Mouse (Mus musculus): ENCODE results near the gene Ssb. TPM values are rescaled to one million over a fixed set of nuclear protein-coding genes. Genes with fewer than 3 reads are reported as not detected.
A peak's percentile ranks its signal among the peaks of the same experiment; 100 is the strongest.

The Ssb gene
- polyA plus RNA-seq, 1 experiment from 2014 or later: 239 TPM

DNA sequence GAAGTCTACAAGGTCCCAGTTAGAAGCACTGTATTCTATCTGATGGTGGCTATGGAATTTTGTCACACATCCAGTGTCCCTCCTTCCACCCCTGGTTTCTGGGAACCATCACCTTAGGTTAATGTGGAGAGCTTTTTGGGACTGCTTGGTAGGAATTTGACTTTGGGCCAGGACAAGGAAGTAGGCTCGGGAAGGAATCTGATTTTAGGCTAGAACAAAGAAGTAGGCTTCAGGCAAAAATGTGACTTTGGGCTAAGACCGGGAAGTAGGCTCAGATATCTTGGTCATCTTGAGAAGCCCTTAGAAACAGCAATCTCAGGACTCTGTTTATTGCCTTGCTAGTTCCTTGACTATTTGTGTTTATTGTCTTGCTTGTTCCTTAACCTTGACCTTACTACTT is 27.6 kb downstream of the Ssb start:
- H3K36me3 ChIP-seq (ENCODE audit: control insufficient read depth, insufficient read depth, low read length): no peaks in the 10 kb centered on the region
- no peaks in the 10 kb centered on the region for H3K27me3 ChIP-seq (replicated peaks; ENCODE audit: control insufficient read depth, insufficient read depth, low read length)
- no peak overlapping the region for H3K9ac ChIP-seq (ENCODE audit: low read depth, low read length)
- H3K9me3 ChIP-seq (ENCODE audit: control insufficient read depth, low read length): no peaks in the 10 kb centered on the region
- H3K4me1 ChIP-seq (ENCODE audit: control insufficient read depth, insufficient read depth, low read depth, low read length): peaks cover 6% of the 10 kb centered on the region; the same call in 1 of the 2 replicates
- 83% methylated on average over 2 of the region's 2 CpGs for WGBS
- no peak overlapping the region for H3K4me2 ChIP-seq (ENCODE audit: low read length)
- ATAC-seq: no peak
- H3K4me3 ChIP-seq (ENCODE audit: low read length): no peak overlapping the region
- no peak overlapping the region for H3K27ac ChIP-seq (ENCODE audit: low read depth, low read length)

DNA sequence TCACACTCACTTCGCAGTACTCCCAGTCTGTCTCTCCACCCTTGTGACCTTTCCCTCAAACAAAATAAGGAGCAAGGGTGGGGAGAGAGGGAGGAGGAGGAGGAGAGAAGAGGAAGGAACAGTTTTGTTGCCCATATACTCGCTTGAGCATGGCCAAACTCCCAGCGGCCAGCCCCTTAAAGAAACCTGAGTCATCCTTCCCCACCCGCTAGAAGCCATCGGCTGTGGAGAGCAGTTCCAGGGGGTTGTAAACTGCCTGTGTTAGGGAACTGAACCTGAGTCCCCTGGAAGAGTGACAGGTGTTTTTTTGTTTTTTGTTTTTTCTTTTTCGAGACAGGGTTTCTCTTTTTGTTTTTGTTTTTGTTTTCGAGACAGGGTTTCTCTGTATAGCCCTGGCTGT is 29.5 kb downstream of the Ssb start:
- Histone ChIP-seq H3K4me3 (ENCODE audit: low read length) (no peak overlapping the region), H3K9me3 (ENCODE audit: control insufficient read depth, low read length) (no peaks in the 10 kb centered on the region), H3K27ac (ENCODE audit: low read depth, low read length) (no peak overlapping the region), H3K9ac (ENCODE audit: low read depth, low read length) (no peak overlapping the region), H3K36me3 (ENCODE audit: control insufficient read depth, insufficient read depth, low read length) (no peaks in the 10 kb centered on the region), H3K4me1 (ENCODE audit: control insufficient read depth, insufficient read depth, low read depth, low read length) (no peaks in the 10 kb centered on the region; the same call in 1 of the 2 replicates), H3K27me3 (replicated peaks; ENCODE audit: control insufficient read depth, insufficient read depth, low read length) (no peaks in the 10 kb centered on the region), H3K4me2 (ENCODE audit: low read length) (no peak overlapping the region)
- no peak for ATAC-seq
- 70% methylated on average over 7 of the region's 7 CpGs for WGBS

DNA sequence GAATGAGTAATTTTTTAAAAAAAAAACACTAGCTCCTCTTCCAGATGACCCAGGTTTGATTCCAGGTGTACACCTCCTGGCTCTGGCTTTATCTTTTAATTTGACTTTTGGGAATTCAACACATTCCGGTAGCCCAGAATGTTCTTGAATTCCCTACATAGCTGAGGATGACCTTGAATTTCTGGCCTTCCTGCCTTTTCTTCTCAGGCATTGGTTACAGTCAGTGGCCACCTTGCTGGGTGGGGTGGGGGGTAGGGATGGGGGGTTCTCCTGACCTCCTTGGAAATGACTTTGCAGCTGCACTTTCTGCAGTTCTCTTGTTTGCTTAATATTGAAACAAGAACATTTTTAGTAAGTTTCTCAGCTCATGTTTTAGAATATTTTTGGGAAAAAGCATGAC is 31.8 kb downstream of the Ssb start:
- no peak for ATAC-seq
- Histone ChIP-seq H3K4me1 (ENCODE audit: control insufficient read depth, insufficient read depth, low read depth, low read length) (no peaks in the 10 kb centered on the region), H3K9me3 (ENCODE audit: control insufficient read depth, low read length) (no peaks in the 10 kb centered on the region), H3K4me3 (ENCODE audit: low read length) (no peak overlapping the region), H3K36me3 (ENCODE audit: control insufficient read depth, insufficient read depth, low read length) (no peaks in the 10 kb centered on the region), H3K4me2 (ENCODE audit: low read length) (no peak overlapping the region), H3K9ac (ENCODE audit: low read depth, low read length) (no peak overlapping the region), H3K27ac (ENCODE audit: low read depth, low read length) (no peak overlapping the region), H3K27me3 (replicated peaks; ENCODE audit: control insufficient read depth, insufficient read depth, low read length) (no peaks in the 10 kb centered on the region)
- WGBS: 89% methylated on average over 1 of the region's 1 CpGs

DNA sequence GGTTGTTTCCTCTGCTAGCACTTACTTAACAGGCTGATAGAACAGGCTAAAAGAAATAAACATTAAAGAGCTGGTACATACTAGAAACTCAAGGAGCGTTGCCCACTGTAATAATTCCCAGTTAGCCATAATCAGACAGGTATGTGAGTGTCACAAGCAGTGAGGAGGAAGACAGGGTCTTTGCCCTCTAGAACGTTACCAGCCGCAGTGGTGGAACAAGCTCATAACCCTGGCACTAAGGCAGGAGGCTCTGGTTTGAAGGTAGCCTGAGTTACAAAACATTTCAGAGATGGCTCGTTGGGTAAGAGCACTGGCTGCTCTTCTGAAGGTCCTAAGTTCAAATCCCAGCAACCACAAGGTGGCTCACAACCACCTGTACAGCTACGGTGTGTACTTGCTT is 32.5 kb downstream of the Ssb start:
- Histone ChIP-seq H3K9ac (ENCODE audit: low read depth, low read length) (no peak overlapping the region), H3K27me3 (replicated peaks; ENCODE audit: control insufficient read depth, insufficient read depth, low read length) (no peaks in the 10 kb centered on the region), H3K27ac (ENCODE audit: low read depth, low read length) (no peak overlapping the region), H3K4me3 (ENCODE audit: low read length) (no peak overlapping the region), H3K36me3 (ENCODE audit: control insufficient read depth, insufficient read depth, low read length) (no peaks in the 10 kb centered on the region), H3K9me3 (ENCODE audit: control insufficient read depth, low read length) (no peaks in the 10 kb centered on the region), H3K4me1 (ENCODE audit: control insufficient read depth, insufficient read depth, low read depth, low read length) (peaks cover 6% of the 10 kb centered on the region), H3K4me2 (ENCODE audit: low read length) (no peak overlapping the region)
- 86% methylated on average over 5 of the region's 5 CpGs for WGBS
- no peak for ATAC-seq

DNA sequence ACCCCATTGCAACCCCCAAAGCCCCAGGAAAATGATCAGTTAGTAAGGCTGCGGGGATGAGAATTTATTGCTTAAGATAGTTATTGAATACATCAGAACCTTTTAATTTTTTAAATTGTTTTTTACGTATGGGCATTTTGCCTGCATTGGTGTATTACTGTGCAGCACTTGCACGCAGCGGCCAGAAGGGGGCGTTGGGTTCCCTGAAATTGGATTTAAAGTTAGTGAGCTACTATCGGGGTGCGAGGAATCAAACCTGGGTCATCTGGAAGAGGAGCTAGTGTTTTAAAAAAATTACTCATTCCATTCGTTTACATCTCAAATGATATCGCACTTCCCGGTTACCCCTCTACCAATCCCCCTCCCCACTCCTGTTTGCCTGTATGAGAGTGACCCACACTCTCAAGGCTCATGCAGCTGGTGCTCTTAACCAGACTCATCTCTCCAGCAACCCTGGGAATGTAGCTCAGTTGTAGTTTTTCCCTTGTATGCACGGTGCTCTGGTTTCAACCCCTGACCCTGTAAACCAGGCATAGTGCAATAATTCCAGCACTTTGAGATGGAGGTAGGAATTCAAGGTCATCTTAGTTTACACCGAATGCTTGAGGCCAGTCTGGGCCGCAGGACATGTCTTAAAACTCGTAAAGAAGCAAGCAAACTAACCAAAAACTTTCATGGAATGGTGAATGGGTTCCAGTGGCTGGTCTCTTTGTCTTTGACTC is 34.3 kb downstream of the Ssb start:
- 59% methylated on average over 14 of the region's 14 CpGs for WGBS
- Histone ChIP-seq H3K4me1 (ENCODE audit: control insufficient read depth, insufficient read depth, low read depth, low read length) (peaks cover 17% of the 10 kb centered on the region), H3K36me3 (ENCODE audit: control insufficient read depth, insufficient read depth, low read length) (no peaks in the 10 kb centered on the region), H3K4me2 (ENCODE audit: low read length) (no peak overlapping the region), H3K27ac (ENCODE audit: low read depth, low read length) (no peak overlapping the region), H3K4me3 (ENCODE audit: low read length) (no peak overlapping the region), H3K9ac (ENCODE audit: low read depth, low read length) (no peak overlapping the region), H3K27me3 (replicated peaks; ENCODE audit: control insufficient read depth, insufficient read depth, low read length) (no peaks in the 10 kb centered on the region), H3K9me3 (ENCODE audit: control insufficient read depth, low read length) (no peaks in the 10 kb centered on the region)
- no peak for ATAC-seq

DNA sequence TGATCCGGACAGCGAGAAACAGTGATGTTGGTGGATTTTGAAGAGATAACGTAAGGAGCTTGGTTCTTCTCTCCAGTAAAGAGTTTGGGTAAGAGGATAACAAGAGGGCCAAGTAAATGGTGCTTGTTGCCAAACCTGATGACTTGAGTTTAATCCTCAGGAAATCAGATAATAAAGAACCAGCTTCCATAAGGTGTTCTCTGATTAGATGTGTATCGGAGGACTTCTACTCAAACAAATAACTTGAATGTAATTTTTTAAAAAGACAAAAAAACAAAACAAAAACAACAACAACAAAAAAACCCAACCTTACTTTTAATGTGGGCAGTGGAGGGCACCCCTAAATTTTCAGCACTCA is 34.8 kb downstream of the Ssb start:
- ATAC-seq: no peak
- WGBS: 95% methylated on average over 4 of the region's 4 CpGs
- Histone ChIP-seq H3K27ac (ENCODE audit: low read depth, low read length) (no peak overlapping the region), H3K4me1 (ENCODE audit: control insufficient read depth, insufficient read depth, low read depth, low read length) (peaks cover 17% of the 10 kb centered on the region), H3K4me2 (ENCODE audit: low read length) (no peak overlapping the region), H3K9ac (ENCODE audit: low read depth, low read length) (no peak overlapping the region), H3K9me3 (ENCODE audit: control insufficient read depth, low read length) (no peaks in the 10 kb centered on the region), H3K4me3 (ENCODE audit: low read length) (no peak overlapping the region), H3K27me3 (replicated peaks; ENCODE audit: control insufficient read depth, insufficient read depth, low read length) (no peaks in the 10 kb centered on the region), H3K36me3 (ENCODE audit: control insufficient read depth, insufficient read depth, low read length) (no peaks in the 10 kb centered on the region; the same call in 1 of the 2 replicates)

DNA sequence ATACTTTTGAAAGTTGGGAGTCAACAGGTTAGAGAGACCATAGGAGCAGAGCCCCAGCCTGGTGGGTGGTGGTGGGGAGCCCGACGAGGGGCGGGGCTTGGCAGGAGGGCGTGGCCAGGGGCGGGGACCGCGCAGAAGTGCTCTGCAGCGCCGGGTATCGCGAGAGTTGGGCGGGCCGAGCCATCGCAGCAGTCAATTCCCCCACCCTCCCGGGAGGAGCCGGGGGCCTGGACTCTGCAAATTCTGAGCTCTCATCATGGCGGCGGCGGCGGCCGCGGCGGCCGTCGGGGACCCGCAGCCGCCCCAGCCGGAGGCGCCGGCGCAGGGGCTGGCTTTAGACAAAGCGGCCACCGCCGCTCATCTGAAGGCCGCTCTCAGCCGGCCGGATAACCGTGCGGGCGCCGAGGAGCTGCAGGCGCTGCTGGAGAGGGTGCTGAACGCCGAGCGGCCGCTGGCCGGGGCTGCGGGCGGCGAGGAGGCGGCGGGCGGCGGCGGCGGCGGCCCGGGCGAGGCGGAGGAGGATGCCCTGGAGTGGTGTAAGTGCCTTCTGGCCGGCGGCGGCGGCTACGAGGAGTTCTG is 35.8 kb downstream of the Ssb start, which contains the start of gene Ubr3:
TSS of gene Ubr3 (plus strand) at position 208 of the 579 bp plus-strand sequence.
- Histone ChIP-seq H3K4me3 (ENCODE audit: low read length) (peak within 1 kb of the TSS; percentile 99), H3K9ac (ENCODE audit: low read depth, low read length) (peak within 1 kb of the TSS; percentile 100), H3K36me3 (ENCODE audit: control insufficient read depth, insufficient read depth, low read length) (no peaks in the 10 kb centered on the region; the same call in 1 of the 2 replicates), H3K4me1 (ENCODE audit: control insufficient read depth, insufficient read depth, low read depth, low read length) (peaks cover 17% of the 10 kb centered on the region), H3K27ac (ENCODE audit: low read depth, low read length) (peak within 1 kb of the TSS; percentile 93), H3K9me3 (ENCODE audit: control insufficient read depth, low read length) (no peaks in the 10 kb centered on the region), H3K4me2 (ENCODE audit: low read length) (peak within 1 kb of the TSS; percentile 62), H3K27me3 (replicated peaks; ENCODE audit: control insufficient read depth, insufficient read depth, low read length) (no peaks in the 10 kb centered on the region)
- 0% methylated on average over 44 of the region's 65 CpGs for WGBS
- peak; percentile 99 for ATAC-seq

DNA sequence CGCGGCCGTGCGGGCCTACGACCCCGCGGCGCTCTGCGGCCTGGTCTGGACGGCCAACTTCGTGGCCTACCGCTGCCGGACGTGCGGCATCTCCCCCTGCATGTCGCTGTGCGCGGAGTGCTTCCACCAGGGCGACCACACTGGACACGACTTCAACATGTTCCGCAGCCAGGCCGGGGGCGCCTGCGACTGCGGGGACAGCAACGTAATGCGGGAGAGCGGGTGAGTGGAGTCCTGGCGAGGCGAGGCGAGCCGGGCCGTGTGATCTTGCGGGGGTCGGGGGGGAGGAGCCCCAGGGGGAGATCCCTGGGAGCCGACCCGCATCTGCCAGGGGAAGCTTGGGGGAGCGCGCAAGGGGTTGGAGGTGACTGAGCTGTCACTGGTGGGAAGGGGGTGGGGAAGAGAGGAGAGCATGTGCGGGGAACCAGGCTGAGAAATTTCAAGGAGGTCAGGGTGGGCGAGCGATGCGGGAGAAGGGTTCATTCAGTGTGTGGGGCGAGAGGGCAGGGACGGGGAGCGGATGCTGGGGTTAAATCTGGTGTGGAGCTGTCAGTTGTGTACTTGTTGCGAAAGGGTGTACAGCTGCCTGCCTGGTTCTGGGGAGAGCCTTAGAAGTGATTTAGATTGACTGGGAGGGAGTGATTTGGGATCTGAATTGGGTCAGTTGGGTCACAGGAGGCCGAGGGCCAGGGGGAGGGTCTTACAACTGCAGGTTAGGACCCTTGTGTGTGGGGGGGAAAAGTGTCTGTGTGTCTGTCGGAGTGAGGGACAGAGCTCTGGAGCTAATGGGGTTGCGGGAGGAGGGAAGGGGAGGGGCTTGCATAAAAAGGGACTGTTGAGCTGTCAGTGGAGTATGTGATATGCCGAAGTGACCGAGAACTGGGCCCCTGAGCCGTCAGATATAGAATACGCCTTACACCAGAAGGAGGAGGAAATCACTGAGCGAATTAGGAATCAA is 36.5 kb downstream of the Ssb start:
- ATAC-seq: peak; percentile 57
- Histone ChIP-seq H3K9ac (ENCODE audit: low read depth, low read length) (peak overlapping the region; percentile 100), H3K27ac (ENCODE audit: low read depth, low read length) (peak overlapping the region; percentile 93), H3K4me1 (ENCODE audit: control insufficient read depth, insufficient read depth, low read depth, low read length) (peaks cover 17% of the 10 kb centered on the region), H3K4me3 (ENCODE audit: low read length) (peak overlapping the region; percentile 99), H3K36me3 (ENCODE audit: control insufficient read depth, insufficient read depth, low read length) (no peaks in the 10 kb centered on the region; the same call in 1 of the 2 replicates), H3K9me3 (ENCODE audit: control insufficient read depth, low read length) (no peaks in the 10 kb centered on the region), H3K27me3 (replicated peaks; ENCODE audit: control insufficient read depth, insufficient read depth, low read length) (no peaks in the 10 kb centered on the region), H3K4me2 (ENCODE audit: low read length) (peak overlapping the region; percentile 62)
- WGBS: under 1% methylated on average over 55 of the region's 55 CpGs

DNA sequence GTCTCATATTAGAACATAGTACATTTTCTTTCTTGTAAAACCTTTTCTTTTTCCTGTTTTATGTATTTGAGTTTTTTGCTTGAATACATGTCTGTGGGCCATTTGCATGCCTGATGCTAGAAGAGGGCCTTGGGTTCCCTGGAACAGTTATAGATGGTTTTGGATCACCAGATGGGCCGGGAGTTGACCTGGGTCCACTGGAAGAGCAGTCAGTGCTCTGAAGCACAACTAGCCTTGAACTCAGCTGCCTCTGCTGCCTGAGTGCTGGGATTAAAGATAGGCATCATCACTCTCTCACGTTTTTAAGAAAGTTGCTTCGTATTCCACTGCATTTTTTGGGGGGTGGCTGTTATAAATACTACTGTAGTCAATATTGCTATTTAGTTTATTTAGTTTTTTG is 42.2 kb downstream of the Ssb start:
- ATAC-seq: no peak
- Histone ChIP-seq H3K9ac (ENCODE audit: low read depth, low read length) (no peak overlapping the region), H3K9me3 (ENCODE audit: control insufficient read depth, low read length) (no peaks in the 10 kb centered on the region), H3K27ac (ENCODE audit: low read depth, low read length) (no peak overlapping the region), H3K4me1 (ENCODE audit: control insufficient read depth, insufficient read depth, low read depth, low read length) (peaks cover 15% of the 10 kb centered on the region), H3K36me3 (ENCODE audit: control insufficient read depth, insufficient read depth, low read length) (peaks cover 2% of the 10 kb centered on the region), H3K27me3 (replicated peaks; ENCODE audit: control insufficient read depth, insufficient read depth, low read length) (no peaks in the 10 kb centered on the region), H3K4me3 (ENCODE audit: low read length) (no peak overlapping the region), H3K4me2 (ENCODE audit: low read length) (no peak overlapping the region)
- 96% methylated on average over 3 of the region's 3 CpGs for WGBS
